Mouse (Mus musculus): ENCODE measurements around the gene Rbms3.

- TF ChIP-seq CTCF (IDR thresholded peaks at IDR 0.05; ENCODE audit: control insufficient read depth, insufficient read depth, low read length) (no peak), POLR2A (IDR thresholded peaks at IDR 0.05; ENCODE audit: borderline replicate concordance, control insufficient read depth, low read depth, low read length) (no peak)
Observed at GRCm38 (mm10) chr9:116557781-116558180, 1071.9 kb downstream of the Rbms3 start.

Data from bone marrow, adult 2 months (tissue).